Mouse (Mus musculus): ENCODE results near the gene Sec24c.

Sec24c gene

GRCm38 (mm10) chr14:20735052-20735451 lies 60.9 kb downstream of the Sec24c start:
- DNase-seq (ENCODE audit: low spot score), result no peak

- DNase-seq (ENCODE audit: low spot score), result no peak
Measured at GRCm38 (mm10) chr14:20735892-20736390, 61.8 kb downstream of the Sec24c start.

- peak; percentile 74 for DNase-seq (ENCODE audit: low spot score)
Measured at GRCm38 (mm10) chr14:20737306-20737705, 63.2 kb downstream of the Sec24c start.

- DNase-seq (ENCODE audit: low spot score), result no peak
Measured at GRCm38 (mm10) chr14:20738511-20738910, 64.4 kb downstream of the Sec24c start.

- peak; percentile 55 for DNase-seq (ENCODE audit: low spot score)
Measured at GRCm38 (mm10) chr14:20741301-20741700, 67.2 kb downstream of the Sec24c start.

- no peak for DNase-seq (ENCODE audit: low spot score)
Measured at GRCm38 (mm10) chr14:20743614-20744013, 69.5 kb downstream of the Sec24c start.

Data from urinary bladder, postnatal 14 days (tissue).